Mouse (Mus musculus) MEL (cell line): Measurements from ENCODE around the gene Kcnh1. TPM values are rescaled to one million over a fixed set of nuclear protein-coding genes. Genes with fewer than 3 reads are reported as not detected.

Source experiments
- DNase-seq: peaks from one replicate; pipeline ENCODE4 v3.0.0; 2011; ENCODE audit warnings: low read depth, low spot score
- H3K27ac ChIP-seq: 2 replicates; pipeline ENCODE4 v1.5.1; 2012; ENCODE audit warnings: low read depth, mild to moderate bottlenecking, control low read depth, low read length, moderate library complexity; ENCODE audit not compliant: control insufficient read depth
- H3K27me3 ChIP-seq, 2 experiments: fragments of 150-350 bp in 1 of 2; sonication (generic) in 1 of 2; 2 replicates each; pipeline ENCODE4 v1.6.1; 2012; ENCODE audit warnings: low read length in 2 of 2, mild to moderate bottlenecking in 2 of 2, improper control_type of control experiment in 1 of 2, moderate library complexity in 1 of 2; ENCODE audit not compliant: insufficient read depth in 2 of 2, control insufficient read depth in 1 of 2
- H3K36me3 ChIP-seq, 2 experiments: 2 replicates each; pipeline ENCODE4 v1.6.1; 2012 to 2014; ENCODE audit warnings: low read length in 2 of 2, improper control_type of control experiment in 1 of 2, inconsistent platforms in 1 of 2, mild to moderate bottlenecking in 1 of 2; ENCODE audit not compliant: insufficient read depth in 2 of 2, control insufficient read depth in 1 of 2
- H3K4me1 ChIP-seq, 2 experiments: fragments of 150-350 bp in 1 of 2; sonication (generic) in 1 of 2; 2 replicates each; pipeline ENCODE4 v1.6.1; 2012; ENCODE audit warnings: low read length in 2 of 2, improper control_type of control experiment in 1 of 2, mild to moderate bottlenecking in 1 of 2; ENCODE audit not compliant: insufficient read depth in 2 of 2, control insufficient read depth in 1 of 2
- H3K4me3 ChIP-seq, 2 experiments: fragments of 150-350 bp in 1 of 2; sonication (generic) in 1 of 2; 2 replicates each; pipeline ENCODE4 v1.5.1; 2012; ENCODE audit warnings: low read depth in 2 of 2, low read length in 2 of 2, mild to moderate bottlenecking in 2 of 2, moderate library complexity in 2 of 2, control low read depth in 1 of 2, improper control_type of control experiment in 1 of 2; ENCODE audit not compliant: control insufficient read depth in 1 of 2, insufficient read depth in 1 of 2
- H3K79me2 ChIP-seq: 2 replicates; pipeline ENCODE4 v1.6.1; 2012; ENCODE audit warnings: mild to moderate bottlenecking, low read length, moderate library complexity; ENCODE audit not compliant: control insufficient read depth, poor library complexity, insufficient read depth
- H3K9ac ChIP-seq: 2 replicates; pipeline ENCODE4 v1.6.1; 2012; ENCODE audit warnings: low read depth, mild to moderate bottlenecking, control low read depth, low read length, moderate library complexity; ENCODE audit not compliant: control insufficient read depth, poor library complexity, severe bottlenecking
- H3K9me3 ChIP-seq: fragments of 150-350 bp; sonication (generic); replicated peaks from 2 replicates; pipeline ENCODE4 v1.6.1; 2012; ENCODE audit warnings: mild to moderate bottlenecking, low read length, improper control_type of control experiment, moderate library complexity; ENCODE audit not compliant: insufficient read depth
- BHLHE40 ChIP-seq: IDR thresholded peaks from 2 replicates; pipeline ENCODE4 v1.6.1; 2012; ENCODE audit warnings: low read depth, mild to moderate bottlenecking, inconsistent platforms, low read length, improper control_type of control experiment, borderline replicate concordance
- CHD2 ChIP-seq: IDR thresholded peaks from 2 replicates; pipeline ENCODE4 v1.6.1; 2011; ENCODE audit warnings: low read length, improper control_type of control experiment
- CTCF ChIP-seq, 3 experiments: IDR thresholded peaks in 2 of 3; conservative IDR thresholded peaks in 1 of 3; 2 replicates each; pipeline ENCODE4 v1.5.1; 2011 to 2012; ENCODE audit warnings: low read length in 3 of 3, low read depth in 2 of 3, mild to moderate bottlenecking in 2 of 3, improper control_type of control experiment in 1 of 3, inconsistent platforms in 1 of 3, mixed read lengths in 1 of 3, moderate library complexity in 1 of 3; ENCODE audit not compliant: control insufficient read depth in 1 of 3, insufficient read depth in 1 of 3, poor library complexity in 1 of 3, severe bottlenecking in 1 of 3
- E2F4 ChIP-seq: IDR thresholded peaks from 2 replicates; pipeline ENCODE4 v1.6.1; 2011; ENCODE audit warnings: low read depth, low read length, improper control_type of control experiment, borderline replicate concordance
- GABPA ChIP-seq: IDR thresholded peaks from 2 replicates; pipeline ENCODE4 v1.6.1; 2012; ENCODE audit warnings: low read depth, mild to moderate bottlenecking, inconsistent platforms, low read length, improper control_type of control experiment, moderate library complexity
- JUND ChIP-seq: IDR thresholded peaks from 2 replicates; pipeline ENCODE4 v1.6.1; 2011; ENCODE audit warnings: low read depth, mild to moderate bottlenecking, improper control_type of control experiment, low read length
- KAT2A ChIP-seq: conservative IDR thresholded peaks from 2 replicates; pipeline ENCODE4 v1.6.1; 2012; ENCODE audit warnings: low read depth, low read length, improper control_type of control experiment, inconsistent platforms
- MAFK ChIP-seq: IDR thresholded peaks from 2 replicates; pipeline ENCODE4 v1.6.1; 2011; ENCODE audit warnings: low read depth, mild to moderate bottlenecking, low read length, improper control_type of control experiment, borderline replicate concordance
- MAX ChIP-seq: IDR thresholded peaks from 2 replicates; pipeline ENCODE4 v1.6.1; 2011; ENCODE audit warnings: low read length, improper control_type of control experiment
- MAZ ChIP-seq: IDR thresholded peaks from 2 replicates; pipeline ENCODE4 v1.6.1; 2012; ENCODE audit warnings: low read depth, mild to moderate bottlenecking, inconsistent platforms, low read length, improper control_type of control experiment
- MXI1 ChIP-seq: IDR thresholded peaks from 2 replicates; pipeline ENCODE4 v1.6.1; 2011; ENCODE audit warnings: mild to moderate bottlenecking, low read depth, low read length, improper control_type of control experiment
- MYB ChIP-seq: IDR thresholded peaks from 2 replicates; pipeline ENCODE4 v1.6.1; 2011; ENCODE audit warnings: mild to moderate bottlenecking, low read depth, low read length, improper control_type of control experiment
- NELFE ChIP-seq: IDR thresholded peaks from 2 replicates; pipeline ENCODE4 v1.6.1; 2011; ENCODE audit warnings: low read depth, low read length, improper control_type of control experiment
- POLR2AphosphoS2 ChIP-seq: IDR thresholded peaks from 2 replicates; pipeline ENCODE4 v1.6.1; 2011; ENCODE audit warnings: low read length, improper control_type of control experiment
- RAD21 ChIP-seq: IDR thresholded peaks from 2 replicates; pipeline ENCODE4 v1.6.1; 2011; ENCODE audit warnings: mild to moderate bottlenecking, low read depth, low read length, improper control_type of control experiment
- RCOR1 ChIP-seq: IDR thresholded peaks from 2 replicates; pipeline ENCODE4 v1.6.1; 2012; ENCODE audit warnings: low read depth, mild to moderate bottlenecking, inconsistent platforms, low read length, improper control_type of control experiment
- SMC3 ChIP-seq: IDR thresholded peaks from 2 replicates; pipeline ENCODE4 v1.6.1; 2011; ENCODE audit warnings: low read depth, low read length, improper control_type of control experiment
- TAL1 ChIP-seq: IDR thresholded peaks from 2 replicates; pipeline ENCODE4 v1.6.1; 2012; ENCODE audit warnings: mild to moderate bottlenecking, inconsistent platforms, low read length, moderate library complexity, mixed read lengths
- TBP ChIP-seq: IDR thresholded peaks from 2 replicates; pipeline ENCODE4 v1.8.0; 2011; ENCODE audit warnings: low read depth, low read length, improper control_type of control experiment
- TCF12 ChIP-seq: IDR thresholded peaks from 2 replicates; pipeline ENCODE4 v1.6.1; 2014; ENCODE audit warnings: low read depth, mild to moderate bottlenecking, inconsistent platforms, low read length, improper control_type of control experiment, moderate library complexity
- UBTF ChIP-seq: IDR thresholded peaks from 2 replicates; pipeline ENCODE4 v1.6.1; 2012; ENCODE audit warnings: low read depth, mild to moderate bottlenecking, inconsistent platforms, low read length, improper control_type of control experiment, moderate library complexity, borderline replicate concordance; ENCODE audit not compliant: insufficient read depth
- USF1 ChIP-seq: IDR thresholded peaks from 2 replicates; pipeline ENCODE4 v1.6.1; 2014; ENCODE audit warnings: low read depth, mild to moderate bottlenecking, inconsistent platforms, low read length, improper control_type of control experiment, moderate library complexity
- USF2 ChIP-seq, 2 experiments: IDR thresholded peaks; 2 replicates each; pipeline ENCODE4 v1.6.1; 2011 to 2012; ENCODE audit warnings: improper control_type of control experiment in 2 of 2, low read length in 2 of 2, borderline replicate concordance in 1 of 2, inconsistent platforms in 1 of 2, low read depth in 1 of 2, mild to moderate bottlenecking in 1 of 2; ENCODE audit not compliant: insufficient read depth in 1 of 2
- ZC3H11A ChIP-seq: IDR thresholded peaks from 2 replicates; pipeline ENCODE4 v1.6.1; 2012; ENCODE audit warnings: low read depth, mild to moderate bottlenecking, inconsistent platforms, low read length, improper control_type of control experiment
- ZNF384 ChIP-seq: IDR thresholded peaks from 2 replicates; pipeline ENCODE4 v1.6.1; 2012; ENCODE audit warnings: low read depth, mild to moderate bottlenecking, inconsistent platforms, low read length, improper control_type of control experiment
- polyA plus RNA-seq, 2 experiments: library from polyadenylated mRNA; stranded (reverse) in 1 of 2; unstranded in 1 of 2; fragments of >175 nt in 1 of 2; fragments of >200 nt in 1 of 2; gene quantifications; 2 replicates each; pipeline versions ENCODE4 v1.2.1 to v1.2.4; 2012; ENCODE audit warnings: low replicate concordance in 2 of 2, low read depth in 1 of 2; ENCODE audit not compliant: insufficient read length in 2 of 2, insufficient read depth in 1 of 2, missing spikeins in 1 of 2
- total RNA-seq: library from RNA; depleted of rRNA; stranded (reverse); fragments of 300-350 nt; gene quantifications from 2 replicates; pipeline ENCODE4 v1.2.3, GENCODE M21; 2012

Gene Kcnh1
- total and polyA plus RNA-seq, 3 experiments: not detected

DNA sequence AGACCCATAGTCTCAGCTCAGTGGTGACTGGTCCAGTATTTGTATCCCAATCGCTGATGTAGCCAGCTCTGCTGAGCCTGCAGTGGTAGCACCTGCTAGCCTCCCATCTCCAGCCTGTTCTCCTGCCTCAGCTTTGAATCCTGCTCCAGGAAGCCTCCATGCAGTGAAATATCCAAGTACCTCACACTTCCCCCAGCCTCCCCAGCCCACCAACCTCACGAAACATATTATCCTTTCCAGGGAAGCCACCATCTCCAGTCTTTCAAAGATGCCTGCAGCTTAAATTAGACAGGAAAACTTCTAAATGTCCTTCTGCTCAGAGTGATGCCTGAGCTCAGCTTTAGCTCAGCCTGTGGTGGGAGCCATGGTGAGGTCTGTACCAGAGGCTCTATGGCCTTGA lies 168.6 kb downstream of the Kcnh1 start:
- H3K4me1 ChIP-seq: no peaks in the 10 kb centered on the region
- no peak for DNase-seq
- H3K27me3 ChIP-seq: peaks cover 0 to 1% of the 10 kb centered on the region in 2 experiments; a peak in 1 of 4 replicates
- H3K9ac ChIP-seq: no peak overlapping the region
- H3K79me2 ChIP-seq: no peaks in the 10 kb centered on the region
- H3K27ac ChIP-seq: no peak overlapping the region
- TF ChIP-seq GABPA (no peak), MAZ (no peak), USF2 (IDR thresholded peaks at IDR 0.05; ENCODE audit: borderline replicate concordance in 1 of 2, insufficient read depth in 1 of 2, low read depth in 1 of 2, low read length in 2 of 2) (no peak), SMC3 (no peak), RAD21 (no peak), MYB (no peak), MAX (no peak), NELFE (no peak), JUND (no peak), TCF12 (no peak), MXI1 (no peak), ZNF384 (no peak), ZC3H11A (no peak), TBP (no peak), MAFK (no peak), CHD2 (no peak), TAL1 (no peak), KAT2A (no peak)
- no peak overlapping the region for H3K4me3 ChIP-seq
- H3K36me3 ChIP-seq: no peaks in the 10 kb centered on the region
- no peaks in the 10 kb centered on the region for H3K9me3 ChIP-seq

GRCm38 (mm10) chr1:192368336-192368735 lies 177.8 kb downstream of the Kcnh1 start:
- H3K36me3 ChIP-seq: no peaks in the 10 kb centered on the region
- no peak overlapping the region for H3K9ac ChIP-seq
- H3K27me3 ChIP-seq: no peaks in the 10 kb centered on the region; a peak in 1 of 4 replicates
- H3K4me3 ChIP-seq: no peak overlapping the region
- H3K79me2 ChIP-seq: no peaks in the 10 kb centered on the region
- no peaks in the 10 kb centered on the region for H3K9me3 ChIP-seq
- TF ChIP-seq RCOR1 (no peak), KAT2A (no peak), E2F4 (no peak), CTCF (IDR thresholded peaks at IDR 0.05 in 2 of 3, conservative IDR thresholded peaks at IDR 0.05 in 1 of 3; ENCODE audit: control insufficient read depth in 1 of 3, insufficient read depth in 1 of 3, low read depth in 2 of 3, low read length in 3 of 3, poor library complexity in 1 of 3, severe bottlenecking in 1 of 3) (no peak), JUND (no peak), BHLHE40 (no peak), USF1 (no peak), POLR2AphosphoS2 (no peak), CHD2 (no peak), MAFK (no peak), MYB (no peak), ZC3H11A (no peak), UBTF (no peak), MXI1 (no peak)
- no peak overlapping the region for H3K27ac ChIP-seq
- no peaks in the 10 kb centered on the region for H3K4me1 ChIP-seq
- DNase-seq: no peak
